Mouse (Mus musculus): ENCODE measurements around the gene Ly6g5c. TPM values are rescaled to one million over a fixed set of nuclear protein-coding genes. Genes with fewer than 3 reads are reported as not detected.

Gene Ly6g5c
- total and polyA plus RNA-seq, 3 experiments = not detected

DNA sequence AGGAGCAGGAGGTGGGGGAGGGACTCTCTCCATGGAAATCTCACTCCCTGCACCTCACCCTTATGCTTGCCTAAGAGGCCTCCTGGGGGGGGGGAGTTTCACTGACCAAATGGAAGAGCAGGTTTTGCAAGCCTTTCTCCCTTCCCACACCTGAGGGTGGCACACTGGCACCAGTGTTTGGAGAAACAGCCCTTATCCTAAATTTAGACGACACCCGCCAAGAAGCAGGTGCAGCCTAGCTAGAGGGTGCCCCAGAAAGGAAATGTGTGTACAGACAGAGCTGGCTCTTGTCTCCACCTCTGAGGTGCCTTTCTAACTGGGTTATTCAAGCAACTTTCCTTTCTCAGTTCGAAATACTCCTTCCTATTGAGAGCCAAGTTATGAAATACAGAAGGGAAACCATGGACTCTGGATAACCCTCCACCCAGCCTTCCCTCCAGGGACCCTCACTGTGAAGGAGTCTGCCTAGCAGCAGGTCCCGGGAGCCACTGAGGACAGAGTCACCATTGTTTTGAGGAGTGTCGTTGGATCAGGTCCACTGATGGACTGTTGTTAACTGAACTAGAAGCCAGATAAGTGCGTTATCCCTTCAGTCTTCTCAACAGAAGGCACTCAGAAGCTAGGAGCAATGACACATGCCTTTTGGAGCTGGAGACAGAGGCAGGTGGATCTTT is 37.4 kb upstream of the Ly6g5c start:
- H3K4me2 ChIP-seq (ENCODE audit: insufficient read depth, low read depth, poor library complexity, severe bottlenecking) = no peak overlapping the region
- H3K27ac ChIP-seq (ENCODE audit: insufficient read depth, low read depth) = no peak overlapping the region
- TF ChIP-seq ETS1 (conservative IDR thresholded peaks at IDR 0.05; ENCODE audit: low read depth, low read length) = no peak
- no peak for TF ChIP-seq PAX5 (IDR thresholded peaks at IDR 0.05; ENCODE audit: low read length)
- no peak for TF ChIP-seq ELF1 (IDR thresholded peaks at IDR 0.05; ENCODE audit: low read depth, low read length)
- no peak for TF ChIP-seq POLR2AphosphoS2 (IDR thresholded peaks at IDR 0.05; ENCODE audit: low read depth, low read length)
- TF ChIP-seq JUND (conservative IDR thresholded peaks at IDR 0.05; ENCODE audit: low read depth, low read length) = no peak
- no peak for TF ChIP-seq CHD1 (IDR thresholded peaks at IDR 0.05; ENCODE audit: low read depth, low read length)
- TF ChIP-seq NRF1 (IDR thresholded peaks at IDR 0.05; ENCODE audit: low read depth, low read length) = no peak
- TF ChIP-seq EP300 (IDR thresholded peaks at IDR 0.05; ENCODE audit: low read length) = no peak
- H3K79me2 ChIP-seq (replicated peaks; ENCODE audit: control insufficient read depth, extremely low read depth, insufficient read depth, poor library complexity, severe bottlenecking) = no peaks in the 10 kb centered on the region
- 0 out of 4 replicates have a peak, but pooled peaks cover 2 to 4% of the 10 kb centered on the region in 2 experiments for H3K4me1 ChIP-seq (ENCODE audit: control insufficient read depth in 1 of 2, insufficient read depth in 2 of 2)
- no peak for DNase-seq (ENCODE audit: extremely low read depth)
- H3K9ac ChIP-seq (ENCODE audit: insufficient read depth, low read depth) = no peak overlapping the region
- in situ Hi-C loops (cut with MboI; ENCODE audit: low pct_ligation_motif_present, low pct_unique_long_range_greater_than_20kb, low sequenced_read_pairs) (no loop called here), dilution Hi-C loops (cut with MboI; ENCODE audit: extremely low pct_ligation_motif_present, extremely low pct_unique_long_range_greater_than_20kb, low sequenced_read_pairs) (no loop called here)
- H3K27me3 ChIP-seq (replicated peaks) = no peaks in the 10 kb centered on the region
- H3K9me3 ChIP-seq (replicated peaks; ENCODE audit: low read length) = no peaks in the 10 kb centered on the region
- H3K4me3 ChIP-seq (replicated peaks in 1 of 3; ENCODE audit: low read depth in 2 of 3, low read length in 2 of 3, poor library complexity in 1 of 3) = no peak overlapping the region
- H3K36me3 ChIP-seq (replicated peaks in 1 of 2; ENCODE audit: control insufficient read depth in 1 of 2, insufficient read depth in 1 of 2, low read length in 1 of 2) = no peaks in the 10 kb centered on the region

GRCm38 (mm10) chr17:35071454-35071853 is 36.6 kb upstream of the Ly6g5c start:
- in situ Hi-C loops (cut with MboI; ENCODE audit: low pct_ligation_motif_present, low pct_unique_long_range_greater_than_20kb, low sequenced_read_pairs) (no loop called here), dilution Hi-C loops (cut with MboI; ENCODE audit: extremely low pct_ligation_motif_present, extremely low pct_unique_long_range_greater_than_20kb, low sequenced_read_pairs) (no loop called here)
- no peak for TF ChIP-seq USF1 (IDR thresholded peaks at IDR 0.05; ENCODE audit: low read depth, low read length)
- no peak for TF ChIP-seq MXI1 (IDR thresholded peaks at IDR 0.05; ENCODE audit: low read depth, low read length)
- TF ChIP-seq MAX (IDR thresholded peaks at IDR 0.05; ENCODE audit: low read length) = no peak
- no peak for TF ChIP-seq UBTF (IDR thresholded peaks at IDR 0.05; ENCODE audit: low read depth, low read length)
- no peak for TF ChIP-seq ZNF384 (IDR thresholded peaks at IDR 0.05; ENCODE audit: low read depth, low read length)
- no peak for TF ChIP-seq ETS1 (conservative IDR thresholded peaks at IDR 0.05; ENCODE audit: low read depth, low read length)
- TF ChIP-seq NRF1 (IDR thresholded peaks at IDR 0.05; ENCODE audit: low read depth, low read length) = no peak
- no peak for TF ChIP-seq USF2 (conservative IDR thresholded peaks at IDR 0.05; ENCODE audit: low read depth, low read length)
- TF ChIP-seq ELF1 (IDR thresholded peaks at IDR 0.05; ENCODE audit: low read depth, low read length) = no peak
- TF ChIP-seq JUND (conservative IDR thresholded peaks at IDR 0.05; ENCODE audit: low read depth, low read length) = no peak
- TF ChIP-seq MAZ (IDR thresholded peaks at IDR 0.05; ENCODE audit: low read depth, low read length) = no peak
- no peak for TF ChIP-seq BHLHE40 (IDR thresholded peaks at IDR 0.05; ENCODE audit: low read depth, low read length)
- TF ChIP-seq CHD2 (IDR thresholded peaks at IDR 0.05; ENCODE audit: low read length) = no peak
- no peak for TF ChIP-seq EP300 (IDR thresholded peaks at IDR 0.05; ENCODE audit: low read length)
- TF ChIP-seq MYC (IDR thresholded peaks at IDR 0.05; ENCODE audit: low read depth, low read length) = no peak
- TF ChIP-seq ZC3H11A (IDR thresholded peaks at IDR 0.05; ENCODE audit: low read depth, low read length) = no peak
- no peak for TF ChIP-seq JUN (IDR thresholded peaks at IDR 0.05; ENCODE audit: insufficient read depth, low read depth, low read length)
- TF ChIP-seq ZKSCAN1 (IDR thresholded peaks at IDR 0.05; ENCODE audit: borderline replicate concordance, low read depth, low read length) = no peak
- no peak for TF ChIP-seq KAT2A (IDR thresholded peaks at IDR 0.05; ENCODE audit: insufficient replicate concordance, low read length)

More at GRCm38 (mm10) chr17:35071454-35071853, 36.6 kb upstream of the Ly6g5c start:
- 0 out of 4 replicates have a peak, but pooled peaks cover 2 to 4% of the 10 kb centered on the region in 2 experiments for H3K4me1 ChIP-seq (ENCODE audit: control insufficient read depth in 1 of 2, insufficient read depth in 2 of 2)
- no peak overlapping the region for H3K27ac ChIP-seq (ENCODE audit: insufficient read depth, low read depth)
- H3K9me3 ChIP-seq (replicated peaks; ENCODE audit: low read length) = no peaks in the 10 kb centered on the region
- H3K27me3 ChIP-seq (replicated peaks) = no peaks in the 10 kb centered on the region
- no peak overlapping the region for H3K4me2 ChIP-seq (ENCODE audit: insufficient read depth, low read depth, poor library complexity, severe bottlenecking)
- no peak overlapping the region for H3K9ac ChIP-seq (ENCODE audit: insufficient read depth, low read depth)
- DNase-seq (ENCODE audit: extremely low read depth) = no peak
- no peaks in the 10 kb centered on the region for H3K36me3 ChIP-seq (replicated peaks in 1 of 2; ENCODE audit: control insufficient read depth in 1 of 2, insufficient read depth in 1 of 2, low read length in 1 of 2)
- H3K79me2 ChIP-seq (replicated peaks; ENCODE audit: control insufficient read depth, extremely low read depth, insufficient read depth, poor library complexity, severe bottlenecking) = no peaks in the 10 kb centered on the region
- H3K4me3 ChIP-seq (replicated peaks in 1 of 3; ENCODE audit: low read depth in 2 of 3, low read length in 2 of 3, poor library complexity in 1 of 3) = no peak overlapping the region
